Mouse (Mus musculus): ENCODE measurements around the gene Gfra1. TPM values are rescaled to one million over a fixed set of nuclear protein-coding genes. Genes with fewer than 3 reads are reported as not detected.

Gfra1 gene
- total RNA-seq, 2 experiments from 2014 or later: 30.6 to 40.2 TPM

DNA sequence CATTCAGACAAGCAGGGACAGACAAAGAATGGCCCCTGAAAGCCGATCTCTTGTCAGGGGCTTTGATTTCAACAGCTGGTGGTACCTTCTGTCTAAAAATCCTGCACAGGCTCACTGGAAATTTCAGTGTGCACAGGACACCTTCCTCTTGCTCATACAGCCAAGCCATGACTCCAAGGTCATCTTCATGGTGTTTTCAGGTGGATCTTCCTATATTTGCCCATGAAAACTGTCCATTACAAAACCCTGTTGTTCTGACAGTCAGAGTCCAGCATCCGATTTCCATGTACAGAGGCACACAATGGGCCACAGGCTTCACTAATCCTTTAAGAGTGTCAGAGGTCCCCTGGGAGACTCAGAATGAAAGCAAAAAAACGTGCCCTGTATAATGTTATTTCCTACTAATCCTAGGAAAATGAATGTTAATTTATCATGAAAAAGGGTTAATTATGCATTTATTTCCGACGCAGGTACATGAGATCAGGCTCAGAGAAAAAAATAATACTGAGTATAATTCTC is 105.8 kb downstream of the Gfra1 start:
- DNase-seq (ENCODE audit: low spot score in 2 of 2): no peak
- intact Hi-C loops (cut with DNase I): no loop called here

GRCm38 (mm10) chr19:58345137-58345536 is 110.6 kb downstream of the Gfra1 start:
- intact Hi-C loops (cut with DNase I): no loop called here
- DNase-seq (ENCODE audit: low spot score in 2 of 2): no peak

DNA sequence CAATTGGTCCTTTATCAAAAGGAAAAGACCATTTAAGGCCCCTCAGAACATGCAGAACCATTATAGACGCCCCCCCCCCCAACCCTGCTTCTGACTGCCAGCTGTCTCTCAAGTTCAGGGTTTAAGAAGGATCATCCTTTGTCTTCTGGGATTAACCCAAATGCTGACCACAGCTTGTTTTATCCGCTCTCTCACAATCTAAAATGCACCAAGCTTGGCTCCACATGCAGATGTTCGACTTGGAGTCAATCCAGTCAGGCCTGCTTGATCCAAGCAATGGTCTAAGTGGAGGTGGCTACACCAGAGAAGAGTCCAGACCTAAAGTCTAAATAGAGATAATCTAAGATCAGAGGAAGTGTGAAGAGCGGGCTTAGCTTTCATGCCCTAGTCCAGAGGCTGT is 114.4 kb downstream of the Gfra1 start:
- no peak for DNase-seq (ENCODE audit: low spot score in 2 of 2)
- intact Hi-C loops (cut with DNase I): no loop called here

- DNase-seq (ENCODE audit: low spot score in 2 of 2): no peak
- intact Hi-C loops (cut with DNase I): no loop called here
These were observed 115.5 kb downstream of the Gfra1 start for GRCm38 (mm10) chr19:58340221-58340620.

DNA sequence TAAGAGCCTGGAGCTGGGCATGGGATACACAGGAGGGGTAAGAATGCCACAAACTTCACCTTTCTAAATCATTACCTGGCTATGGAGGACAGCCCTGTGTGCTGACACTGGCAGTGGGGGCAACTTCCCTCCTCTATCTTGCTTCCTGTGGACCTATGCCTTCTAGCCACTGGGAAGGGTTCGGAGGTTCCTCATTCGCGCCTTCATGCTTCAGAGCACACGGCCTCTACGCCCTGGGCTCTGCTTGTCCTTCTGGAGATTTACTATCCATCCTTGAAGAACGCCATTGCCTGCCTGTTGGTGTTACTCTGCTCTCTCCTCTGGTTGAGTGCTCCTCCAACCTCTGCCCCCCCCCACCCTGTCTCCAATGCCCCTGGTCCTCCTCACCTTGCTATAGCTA is 118.9 kb downstream of the Gfra1 start:
- DNase-seq (ENCODE audit: low spot score in 2 of 2): no peak
- intact Hi-C loops (cut with DNase I): no loop called here

GRCm38 (mm10) chr19:58335585-58336530 is 119.9 kb downstream of the Gfra1 start:
- DNase-seq (ENCODE audit: low spot score in 2 of 2): no peak
- intact Hi-C loops (cut with DNase I): no loop called here

DNA sequence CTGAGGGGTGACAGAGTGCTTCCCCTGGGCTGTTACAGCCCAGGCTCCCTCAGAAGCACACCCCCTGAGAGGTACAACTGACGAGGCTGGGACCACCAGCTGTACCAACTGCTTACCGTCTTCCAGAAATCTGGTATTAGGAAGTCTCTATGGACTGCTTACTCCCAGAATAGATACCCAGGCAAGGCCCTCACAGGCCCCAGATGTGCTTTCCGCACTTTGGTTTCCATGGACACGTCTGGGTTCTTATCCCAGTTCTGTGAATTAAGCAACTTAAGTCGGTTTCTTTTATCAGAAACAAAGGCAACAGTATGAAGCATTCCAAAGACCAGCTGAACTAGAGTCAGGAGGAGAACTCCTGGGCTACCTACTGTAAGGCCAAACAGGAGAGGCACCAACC is 126.4 kb downstream of the Gfra1 start:
- DNase-seq (ENCODE audit: low spot score in 2 of 2): no peak
- intact Hi-C loops (cut with DNase I): no loop called here

DNA sequence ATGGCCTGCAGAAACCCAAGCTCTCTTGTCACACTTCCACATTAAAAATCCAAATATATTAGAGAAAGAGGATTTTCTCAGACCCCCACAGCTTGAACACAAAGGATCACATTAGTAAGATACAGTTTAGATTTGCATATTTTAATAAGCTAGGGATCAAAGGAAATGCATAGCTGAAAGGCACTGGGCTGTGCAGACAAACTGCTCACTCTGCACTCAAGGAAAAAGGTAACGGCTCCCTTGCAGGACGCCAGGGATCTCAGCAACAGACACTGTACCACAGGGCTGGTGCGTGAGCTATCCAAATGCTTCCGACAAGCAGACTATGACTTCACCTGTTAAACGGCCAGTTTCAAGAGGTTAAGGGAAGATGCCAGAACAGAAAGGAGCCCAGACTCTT is 127.7 kb downstream of the Gfra1 start:
- intact Hi-C loops (cut with DNase I): no loop called here
- DNase-seq (ENCODE audit: low spot score in 2 of 2): no peak

GRCm38 (mm10) chr19:58316474-58316873 is 139.2 kb downstream of the Gfra1 start:
- no peak for DNase-seq (ENCODE audit: low spot score in 2 of 2)
- intact Hi-C loops (cut with DNase I): no loop called here

DNA sequence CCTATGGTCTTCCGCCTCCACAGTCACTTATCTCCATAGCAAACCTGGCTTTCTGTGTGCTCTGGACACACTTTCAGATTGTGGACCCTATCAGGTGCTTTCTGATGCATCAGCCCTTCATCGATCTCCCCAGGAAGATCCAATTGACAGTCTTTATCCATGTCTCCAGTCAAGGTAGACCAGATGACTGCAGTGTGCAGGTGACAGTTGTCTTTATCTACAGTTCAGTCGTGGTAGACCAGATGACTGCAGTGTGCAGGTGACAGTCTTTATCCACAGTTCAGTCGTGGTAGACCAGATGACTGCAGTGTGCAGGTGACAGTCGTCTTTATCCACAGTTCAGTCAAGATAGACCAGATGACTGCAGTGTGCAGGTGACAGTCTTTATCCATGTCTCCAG is 140.0 kb downstream of the Gfra1 start:
- intact Hi-C loops (cut with DNase I): no loop called here
- no peak for DNase-seq (ENCODE audit: low spot score in 2 of 2)

DNA sequence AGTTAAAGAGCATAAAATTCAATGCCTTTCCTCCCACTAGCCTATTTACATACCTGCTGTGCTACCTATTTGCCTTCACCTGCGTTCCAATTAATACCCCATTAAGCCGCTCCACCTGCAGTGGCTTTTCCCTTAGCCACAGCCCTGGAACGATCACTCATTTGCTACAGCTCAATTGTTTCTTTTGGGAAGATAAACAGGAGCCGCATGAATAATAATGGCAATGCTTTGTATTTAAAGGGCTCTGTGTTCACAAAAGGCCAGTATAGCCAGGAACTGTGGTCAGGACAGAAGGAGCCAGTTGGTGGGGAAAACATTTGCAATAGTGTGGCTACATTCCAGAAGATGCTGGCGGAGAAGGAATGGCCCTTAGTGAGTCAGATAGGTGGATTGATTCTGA is 141.1 kb downstream of the Gfra1 start:
- no peak for DNase-seq (ENCODE audit: low spot score in 2 of 2)
- intact Hi-C loops (cut with DNase I): no loop called here

GRCm38 (mm10) chr19:58313785-58314184 is 141.9 kb downstream of the Gfra1 start:
- intact Hi-C loops (cut with DNase I): no loop called here
- DNase-seq (ENCODE audit: low spot score in 2 of 2): no peak

GRCm38 (mm10) chr19:58312492-58312891 is 143.2 kb downstream of the Gfra1 start:
- intact Hi-C loops (cut with DNase I): no loop called here
- no peak for DNase-seq (ENCODE audit: low spot score in 2 of 2)

GRCm38 (mm10) chr19:58310334-58311315 is 145.1 kb downstream of the Gfra1 start:
- intact Hi-C loops (cut with DNase I): no loop called here

DNA sequence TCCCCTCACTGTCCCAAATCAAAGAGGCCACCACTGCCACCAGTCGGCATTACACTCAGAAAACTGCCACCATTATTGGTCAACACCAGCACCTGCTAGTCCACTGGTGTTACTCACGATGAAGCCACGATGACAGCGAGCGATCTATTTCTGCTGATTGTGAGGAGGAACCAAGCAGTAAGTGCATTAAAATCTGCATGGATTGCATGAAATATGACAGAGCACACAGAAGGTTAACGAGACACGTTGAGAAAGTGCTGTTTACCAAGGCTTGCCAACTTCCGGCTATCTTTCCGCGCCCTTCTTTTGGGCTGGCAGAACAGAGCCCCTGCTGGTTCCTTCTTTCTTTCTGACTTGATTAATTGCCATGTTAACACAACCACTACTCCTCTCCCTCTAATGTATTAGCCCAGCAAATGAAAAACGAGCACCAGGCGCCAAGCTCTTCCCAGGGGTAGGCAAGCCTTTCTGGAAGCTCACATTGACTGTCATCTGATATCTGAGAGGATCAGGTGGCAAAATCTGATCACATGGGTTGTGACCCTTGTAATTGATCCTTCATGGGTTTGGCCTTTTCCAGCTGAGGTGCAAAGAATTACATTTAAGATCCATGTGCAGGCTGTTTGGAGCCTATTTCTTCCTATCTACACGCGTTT is 146.0 kb downstream of the Gfra1 start:
- intact Hi-C loops (cut with DNase I): no loop called here
- no peak for DNase-seq (ENCODE audit: low spot score in 2 of 2)

More at GRCm38 (mm10) chr19:58310334-58311315, 145.1 kb downstream of the Gfra1 start:
- no peak for DNase-seq (ENCODE audit: low spot score in 2 of 2)

- intact Hi-C loops (cut with DNase I): no loop called here
- DNase-seq (ENCODE audit: low spot score in 2 of 2): peak in 1 of 2 experiments; percentile 18
These were observed 154.6 kb downstream of the Gfra1 start for GRCm38 (mm10) chr19:58301105-58301504.

- intact Hi-C loops (cut with DNase I): no loop called here
- peak in 1 of 2 experiments; percentile 61 for DNase-seq (ENCODE audit: low spot score in 2 of 2)
These were observed 157.8 kb downstream of the Gfra1 start for GRCm38 (mm10) chr19:58297926-58298325.

DNA sequence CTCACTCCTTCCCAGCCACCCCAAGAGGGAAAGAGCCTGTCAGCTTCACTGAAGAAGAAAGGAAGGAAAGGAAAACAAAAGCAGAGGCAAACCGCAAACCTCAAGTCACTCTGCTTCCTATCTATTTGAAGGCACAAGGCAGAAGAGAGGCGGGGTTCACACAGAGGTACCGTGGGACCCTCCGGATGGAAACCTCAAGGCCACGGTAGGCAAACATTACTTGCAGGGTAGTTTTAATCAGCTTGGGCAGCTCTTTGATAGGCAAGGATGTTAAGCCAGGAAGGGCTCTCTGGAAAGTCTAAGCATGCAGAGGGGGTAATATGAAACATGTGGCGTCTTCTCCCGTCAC is 158.9 kb downstream of the Gfra1 start:
- intact Hi-C loops (cut with DNase I): no loop called here
- DNase-seq (ENCODE audit: low spot score in 2 of 2): no peak

DNA sequence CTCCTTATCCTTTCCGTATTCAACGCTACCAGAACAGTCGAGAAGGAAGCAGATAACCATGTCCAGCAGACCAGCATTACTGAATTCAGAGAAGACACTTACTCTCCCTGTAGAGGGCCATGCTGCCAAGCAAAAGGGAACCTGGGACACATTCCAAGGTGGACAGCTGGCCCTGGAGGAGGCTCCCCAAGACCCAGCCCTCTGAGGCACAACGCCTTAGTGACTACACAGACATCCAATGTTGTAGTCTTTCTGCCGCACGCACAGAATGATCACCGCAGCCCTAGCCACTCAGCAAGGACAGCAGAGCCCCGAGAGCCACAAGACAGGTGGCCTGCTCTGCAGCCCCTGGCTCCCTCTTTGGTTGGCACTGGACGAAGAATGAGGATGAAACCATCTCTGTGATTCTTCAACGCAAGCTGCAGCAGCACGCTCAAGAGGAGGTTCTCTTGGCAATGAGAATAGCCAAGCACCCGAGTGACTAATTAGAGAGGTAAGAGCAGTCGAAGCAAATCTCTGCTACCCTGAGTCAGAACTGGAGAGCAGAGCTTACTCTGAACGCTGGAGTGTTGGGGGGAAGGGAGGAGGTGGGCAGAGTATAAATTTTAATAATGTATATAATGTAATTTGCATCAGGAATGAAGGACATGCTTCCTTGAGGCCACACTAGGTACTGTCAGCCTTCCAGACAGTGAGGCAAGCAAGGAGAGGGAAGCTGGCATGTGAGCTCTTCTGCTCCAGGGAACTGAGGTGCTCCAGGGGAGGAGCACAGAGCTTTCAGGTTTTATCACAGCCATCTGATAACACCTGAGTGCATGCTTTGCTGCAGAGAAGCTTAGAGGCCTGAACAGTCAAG is 159.5 kb downstream of the Gfra1 start:
- DNase-seq (ENCODE audit: low spot score in 2 of 2): peak; percentile 16 to 58
- intact Hi-C loops (cut with DNase I): no loop called here

Measured in left cerebral cortex, postnatal 25 days (tissue).